Mouse (Mus musculus): ENCODE data around the gene Fads6.

GRCm38 (mm10) chr11:115259134-115259533, 38.3 kb downstream of the Fads6 start:
- TF ChIP-seq POLR2A (IDR thresholded peaks at IDR 0.05; ENCODE audit: low read depth, low read length) (no peak), CTCF (IDR thresholded peaks at IDR 0.05; ENCODE audit: extremely low read depth, insufficient read depth, insufficient read length, insufficient replicate concordance) (no peak)

Measured in spleen, adult 2 months (tissue).